Mouse (Mus musculus) ES-Bruce4 (cell line): ENCODE data around the gene Fastk. TPM values are rescaled to one million over a fixed set of nuclear protein-coding genes. Genes with fewer than 3 reads are reported as not detected.

ENCODE experiments used
- H3K27ac ChIP-seq: 2 replicates; pipeline ENCODE4 v1.5.1; 2012; ENCODE audit warnings: low read length, inconsistent platforms; ENCODE audit not compliant: insufficient read depth
- H3K27me3 ChIP-seq: 2 replicates; pipeline ENCODE4 v1.6.1; 2012; ENCODE audit warnings: mild to moderate bottlenecking, low read length, inconsistent platforms; ENCODE audit not compliant: control insufficient read depth, poor library complexity, insufficient read depth, severe bottlenecking
- H3K36me3 ChIP-seq: 2 replicates; pipeline ENCODE4 v1.6.1; 2012; ENCODE audit warnings: inconsistent platforms, mild to moderate bottlenecking, low read length, moderate library complexity; ENCODE audit not compliant: control insufficient read depth, poor library complexity, insufficient read depth, severe bottlenecking
- H3K4me1 ChIP-seq: one replicate; pipeline ENCODE4 v1.8.1; 2011; ENCODE audit warnings: low read length; ENCODE audit not compliant: control insufficient read depth, insufficient read depth
- H3K4me3 ChIP-seq: 2 replicates; pipeline ENCODE4 v1.5.1; 2011; ENCODE audit warnings: low read depth, mild to moderate bottlenecking, low read length
- H3K9ac ChIP-seq: 2 replicates; pipeline ENCODE4 v1.6.1; 2012; ENCODE audit warnings: low read depth, mild to moderate bottlenecking, inconsistent platforms; ENCODE audit not compliant: poor library complexity, severe bottlenecking
- H3K9me3 ChIP-seq: replicated peaks from 2 replicates; pipeline ENCODE4 v1.6.1; 2012; ENCODE audit warnings: mild to moderate bottlenecking, low read length, inconsistent platforms; ENCODE audit not compliant: control insufficient read depth, poor library complexity, insufficient read depth, severe bottlenecking
- CTCF ChIP-seq: IDR thresholded peaks from one replicate; pipeline ENCODE4 v1.8.1; 2011; ENCODE audit warnings: low read depth, low read length
- EP300 ChIP-seq: IDR thresholded peaks from 2 replicates; pipeline ENCODE4 v1.6.1; 2011; ENCODE audit warnings: low read depth, low read length; ENCODE audit not compliant: insufficient read depth
- POLR2A ChIP-seq: IDR thresholded peaks from one replicate; pipeline ENCODE4 v1.8.1; 2011; ENCODE audit warnings: low read length; ENCODE audit not compliant: insufficient read depth
- polyA plus RNA-seq: library from polyadenylated mRNA; stranded (reverse); fragments of >200 nt; gene quantifications from 2 replicates; pipeline ENCODE4 v1.2.4, GENCODE M21; 2011; ENCODE audit warnings: low read depth; ENCODE audit not compliant: missing spikeins, insufficient read depth, insufficient read length

Fastk gene
- polyA plus RNA-seq, 1 experiment = 51.6 TPM

GRCm38 (mm10) chr5:24394165-24394894 lies 50.8 kb downstream of the Fastk start:
- Histone ChIP-seq H3K27ac (peak overlapping the region; percentile 70), H3K27me3 (no peaks in the 10 kb centered on the region), H3K36me3 (no peaks in the 10 kb centered on the region), H3K9me3 (no peaks in the 10 kb centered on the region), H3K4me1 (peaks cover 4% of the 10 kb centered on the region), H3K4me3 (peak overlapping the region; percentile 86), H3K9ac (peak overlapping the region; percentile 42)
- TF ChIP-seq POLR2A (no peak), CTCF (peak; percentile 79), EP300 (0 out of 2 replicates have a peak, but pooled peaks have one; percentile 9)

- TF ChIP-seq CTCF = peak; percentile 87
- no peak for TF ChIP-seq POLR2A
- TF ChIP-seq EP300 = no peak
- H3K36me3 ChIP-seq = no peaks in the 10 kb centered on the region
- H3K27ac ChIP-seq = peak within 1 kb of the TSS; percentile 70
- no peaks in the 10 kb centered on the region for H3K27me3 ChIP-seq
- peak within 1 kb of the TSS; percentile 86 for H3K4me3 ChIP-seq
- H3K9me3 ChIP-seq = no peaks in the 10 kb centered on the region
- H3K4me1 ChIP-seq = peaks cover 6% of the 10 kb centered on the region
- peak within 1 kb of the TSS; percentile 42 for H3K9ac ChIP-seq
These were observed 51.6 kb downstream of the Fastk start, which contains the start of gene Abcb8 for GRCm38 (mm10) chr5:24393392-24393997. TSS of gene Abcb8 (plus strand) at chr5:24393663.

GRCm38 (mm10) chr5:24392724-24393123 lies 52.4 kb downstream of the Fastk start:
- Histone ChIP-seq H3K36me3 (no peaks in the 10 kb centered on the region), H3K27me3 (no peaks in the 10 kb centered on the region), H3K9ac (no peak overlapping the region), H3K4me1 (peaks cover 6% of the 10 kb centered on the region), H3K9me3 (no peaks in the 10 kb centered on the region), H3K4me3 (no peak overlapping the region), H3K27ac (peak overlapping the region; percentile 22; the same call in 1 of the 2 replicates)
- no peak for TF ChIP-seq EP300
- TF ChIP-seq POLR2A = no peak
- no peak for TF ChIP-seq CTCF

GRCm38 (mm10) chr5:24391864-24392263 lies 53.2 kb downstream of the Fastk start, which contains the start of gene Atg9b:
TSS of gene Atg9b (minus strand) at chr5:24392143.
- Histone ChIP-seq H3K9me3 (no peaks in the 10 kb centered on the region), H3K4me3 (peak within 1 kb of the TSS; percentile 29), H3K27ac (peak within 1 kb of the TSS; percentile 22; the same call in 1 of the 2 replicates), H3K36me3 (no peaks in the 10 kb centered on the region), H3K4me1 (peaks cover 6% of the 10 kb centered on the region), H3K27me3 (no peaks in the 10 kb centered on the region), H3K9ac (peak within 1 kb of the TSS; percentile 28)
- no peak for TF ChIP-seq EP300
- no peak for TF ChIP-seq CTCF
- no peak for TF ChIP-seq POLR2A

GRCm38 (mm10) chr5:24389658-24390020 lies 55.4 kb downstream of the Fastk start:
- Histone ChIP-seq H3K9ac (no peak overlapping the region), H3K36me3 (no peaks in the 10 kb centered on the region), H3K27ac (peak overlapping the region; percentile 52), H3K9me3 (no peaks in the 10 kb centered on the region), H3K4me1 (peaks cover 6% of the 10 kb centered on the region), H3K4me3 (peak overlapping the region; percentile 45), H3K27me3 (no peaks in the 10 kb centered on the region)
- TF ChIP-seq EP300 (no peak), POLR2A (no peak), CTCF (no peak)
